Comparison of ENCODE assay signal across 29 mouse cellular contexts in genomic region chr8:129066834-129067233, GRCm38 (mm10). TPM values are rescaled to one million over a fixed set of nuclear protein-coding genes. Genes with fewer than 3 reads are reported as not detected.
"Had no signal": no experiment of that assay in that cellular context is flagged by ENCODE, and none has a peak within 500 bp of the region (broad histone marks: within the 10 kb centered on the region; RNA-seq: fewer than 3 reads in every experiment).

TSS of gene Ccdc7b (plus strand) at chr8:129067134.

RNA-seq across cellular contexts. Expression of gene Ccdc7b, which starts in this region (rescaled TPM):
- polyA plus RNA-seq: limb, embryonic 10.5 days; limb, embryonic 11.5 days; limb, embryonic 12.5 days; limb, embryonic 13.5 days; limb, embryonic 14.5 days; limb, embryonic 15.5 days; liver, adult 2 months; liver, embryonic 11.5 days; liver, embryonic 12.5 days; liver, embryonic 13.5 days; liver, embryonic 14.5 days; liver, embryonic 15.5 days; liver, embryonic 16.5 days; liver, postnatal 0 days; lung, adult 2 months; lung, embryonic 14.5 days; lung, embryonic 15.5 days; lung, embryonic 16.5 days; lung, postnatal 0 days; macrophage; midbrain, embryonic 10.5 days; midbrain, embryonic 12.5 days; midbrain, embryonic 13.5 days; midbrain, embryonic 14.5 days; midbrain, embryonic 15.5 days; midbrain, embryonic 16.5 days; midbrain, postnatal 0 days; myocyte; neural tube, embryonic 11.5 days had no signal
